Mouse (Mus musculus) forebrain, embryonic 11.5 days (tissue): ENCODE data around the gene Crocc2. TPM values are rescaled to one million over a fixed set of nuclear protein-coding genes. Genes with fewer than 3 reads are reported as not detected.

ENCODE experiments used
- ATAC-seq: fragments of 200-750 bp; cut with Nextera tagmentation; replicated peaks from 2 replicates; pipeline ENCODE4 v1.8.0; 2017; ENCODE audit warnings: moderate TSS enrichment; ENCODE audit not compliant: low FRiP score
- DNase-seq: peaks from one replicate; pipeline ENCODE4 v3.0.0-alpha.2; 2017; ENCODE audit warnings: low spot score
- H3K27ac ChIP-seq: fragments of 300-500 bp; sonication (generic); 2 replicates; pipeline ENCODE4 v1.5.1; 2014; ENCODE audit warnings: low read depth, low read length
- H3K27me3 ChIP-seq: fragments of 300-500 bp; sonication (generic); 2 replicates; pipeline ENCODE4 v1.6.1; 2014; ENCODE audit warnings: mild to moderate bottlenecking, low read length, mixed read lengths; ENCODE audit not compliant: control insufficient read depth, insufficient read depth
- H3K36me3 ChIP-seq: fragments of 300-500 bp; sonication (generic); 2 replicates; pipeline ENCODE4 v1.6.1; 2014; ENCODE audit warnings: mild to moderate bottlenecking, low read length, moderate library complexity, mixed read lengths; ENCODE audit not compliant: control insufficient read depth, insufficient read depth
- H3K4me1 ChIP-seq: fragments of 300-500 bp; sonication (generic); replicated peaks from 2 replicates; pipeline ENCODE4 v1.6.1; 2014; ENCODE audit warnings: low read length, mixed read lengths; ENCODE audit not compliant: control insufficient read depth, insufficient read depth
- H3K4me2 ChIP-seq: fragments of 300-500 bp; sonication (generic); 2 replicates; pipeline ENCODE4 v1.6.1; 2014; ENCODE audit warnings: low read depth, mild to moderate bottlenecking, low read length, moderate library complexity, mixed read lengths; ENCODE audit not compliant: severe bottlenecking
- H3K4me3 ChIP-seq: fragments of 300-500 bp; sonication (generic); 2 replicates; pipeline ENCODE4 v1.5.1; 2014; ENCODE audit warnings: low read depth, low read length
- H3K9ac ChIP-seq: fragments of 300-500 bp; sonication (generic); 2 replicates; pipeline ENCODE4 v1.6.1; 2014; ENCODE audit warnings: low read length
- H3K9me3 ChIP-seq: fragments of 300-500 bp; sonication (generic); 2 replicates; pipeline ENCODE4 v1.6.1; 2016; ENCODE audit warnings: low read length, mixed read lengths; ENCODE audit not compliant: control insufficient read depth
- WGBS: fragments of 180-500 bp; shearing (Covaris S2); extraction: QIAGEN DNeasy Blood & Tissue Kit; methylation state at CpG from one replicate; pipeline ENCODE4 v1.1.7; 2014; 5-methylcytosine and 5-hydroxymethylcytosine counted together
- polyA plus RNA-seq: library from polyadenylated mRNA; unstranded; fragments of >200 nt; fragmentation: Nextera tagmentation; extraction: Ambion mirVana; gene quantifications from 2 replicates; pipeline ENCODE4 v1.2.1, GENCODE M21; 2014

Crocc2 gene
- polyA plus RNA-seq, 1 experiment from 2014 or later, result 0.07 TPM

DNA sequence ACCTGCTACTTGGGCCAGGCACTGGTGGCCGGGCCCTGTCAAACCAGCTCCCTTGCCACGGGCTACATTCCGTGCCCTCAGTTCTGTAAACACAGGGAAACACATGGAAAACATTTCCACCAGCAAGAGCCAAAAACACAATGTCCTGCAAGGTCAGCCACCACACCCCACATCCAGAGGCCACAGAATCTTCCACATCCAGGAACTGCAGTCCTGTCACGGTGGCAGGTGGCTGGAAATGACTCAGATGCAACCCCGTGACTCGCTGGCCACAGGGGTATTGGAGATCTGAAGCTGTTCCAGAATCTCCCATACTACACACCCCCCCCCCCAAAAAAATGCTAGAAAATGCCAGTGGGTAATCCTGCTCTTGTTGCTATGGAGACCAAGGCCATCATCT, 60.7 kb downstream of the Crocc2 start:
- Histone ChIP-seq H3K9ac (no peak overlapping the region), H3K9me3 (no peaks in the 10 kb centered on the region), H3K36me3 (no peaks in the 10 kb centered on the region), H3K4me2 (no peak overlapping the region), H3K27me3 (no peaks in the 10 kb centered on the region; the same call in 1 of the 2 replicates), H3K4me3 (no peak overlapping the region), H3K4me1 (no peaks in the 10 kb centered on the region), H3K27ac (no peak overlapping the region)
- whole genome bisulfite sequencing, result 87% methylated on average over 6 of the region's 6 CpGs
- DNase-seq, result no peak
- no peak for ATAC-seq

DNA sequence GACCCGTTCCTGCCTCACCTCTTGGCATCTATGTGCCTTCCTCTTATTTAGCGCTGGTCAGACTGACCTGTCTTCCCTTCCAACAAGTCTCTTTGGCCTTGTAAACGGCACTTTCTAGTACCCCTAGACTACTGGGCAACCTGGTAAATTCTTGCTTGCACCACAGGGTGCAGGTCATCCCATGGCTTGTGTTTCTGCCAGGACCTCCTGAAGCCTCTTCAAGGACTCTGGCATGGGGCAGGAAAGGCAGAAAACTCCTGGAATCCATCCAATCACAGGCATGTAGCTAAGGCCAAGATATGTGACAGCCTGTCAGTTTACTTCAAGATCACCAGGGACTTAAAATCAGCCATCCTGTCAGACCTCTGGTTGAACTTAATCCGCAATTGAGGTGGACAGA, 61.1 kb downstream of the Crocc2 start:
- Histone ChIP-seq H3K27me3 (no peaks in the 10 kb centered on the region; the same call in 1 of the 2 replicates), H3K9me3 (no peaks in the 10 kb centered on the region), H3K9ac (no peak overlapping the region), H3K36me3 (no peaks in the 10 kb centered on the region), H3K4me2 (no peak overlapping the region), H3K4me3 (no peak overlapping the region), H3K27ac (no peak overlapping the region), H3K4me1 (no peaks in the 10 kb centered on the region)
- 88% methylated on average over 4 of the region's 4 CpGs for WGBS
- DNase-seq (no peak), ATAC-seq (no peak)

DNA sequence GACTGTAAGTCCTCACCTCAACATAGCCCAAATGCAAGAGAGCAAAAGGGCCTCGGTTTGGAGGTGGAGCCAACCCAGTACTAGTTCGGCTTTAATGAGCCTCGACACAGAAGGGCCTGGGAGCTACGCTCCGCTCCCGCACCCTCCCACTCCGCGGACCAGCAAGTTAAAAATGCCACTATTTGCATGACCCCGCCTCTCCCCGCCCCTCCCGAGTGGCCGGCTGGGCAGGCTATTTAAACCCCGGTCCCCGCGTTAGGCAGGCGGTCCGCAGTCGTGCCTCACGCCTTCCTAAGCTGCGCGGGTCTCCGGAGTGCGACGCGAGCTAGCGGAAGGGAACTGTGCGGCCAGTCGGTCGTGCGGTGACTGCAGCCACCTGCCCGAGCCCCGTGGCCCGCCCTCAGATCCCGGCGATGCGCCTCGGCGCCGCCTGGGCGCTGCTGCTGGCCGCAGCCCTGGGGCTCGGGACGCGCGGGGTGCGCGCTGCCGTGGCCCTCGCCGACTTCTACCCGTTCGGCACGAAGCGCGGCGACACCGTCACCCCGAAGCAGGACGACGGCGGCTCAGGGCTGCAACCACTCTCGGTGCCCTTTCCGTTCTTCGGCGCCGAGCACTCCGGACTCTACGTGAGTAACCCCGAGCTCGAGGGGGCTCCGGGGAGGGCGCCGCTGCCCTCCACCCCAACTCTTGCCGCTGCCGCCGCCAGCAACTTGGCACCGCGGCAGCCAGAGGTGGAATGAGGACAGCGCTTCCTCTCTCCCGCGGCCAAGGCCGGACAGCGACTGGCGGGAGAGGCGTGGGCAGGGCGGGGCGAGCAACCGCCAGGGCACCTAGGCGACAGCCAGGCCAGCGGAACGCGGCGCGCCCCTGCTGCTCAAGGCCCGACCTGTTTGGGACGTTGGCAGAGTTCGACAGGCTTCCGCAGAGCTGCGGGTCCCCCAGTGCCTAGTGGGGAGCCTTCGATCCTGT, 67.3 kb downstream of the Crocc2 start, which contains the start of gene Sned1:
Gene Sned1 (plus strand): TSS at position 266 of the 969 bp plus-strand sequence.
- H3K9ac ChIP-seq, result peak within 1 kb of the TSS; percentile 55
- H3K4me1 ChIP-seq, result peaks cover 11% of the 10 kb centered on the region; the same call in 1 of the 2 replicates
- ATAC-seq (peak; percentile 86), DNase-seq (peak; percentile 89)
- H3K9me3 ChIP-seq, result no peaks in the 10 kb centered on the region
- under 1% methylated on average over 92 of the region's 100 CpGs for WGBS
- H3K36me3 ChIP-seq, result no peaks in the 10 kb centered on the region
- peaks cover 21% of the 10 kb centered on the region for H3K27me3 ChIP-seq
- H3K4me3 ChIP-seq, result peak within 1 kb of the TSS; percentile 47
- no peak within 1 kb of the TSS for H3K27ac ChIP-seq
- H3K4me2 ChIP-seq, result peak within 1 kb of the TSS; percentile 100

DNA sequence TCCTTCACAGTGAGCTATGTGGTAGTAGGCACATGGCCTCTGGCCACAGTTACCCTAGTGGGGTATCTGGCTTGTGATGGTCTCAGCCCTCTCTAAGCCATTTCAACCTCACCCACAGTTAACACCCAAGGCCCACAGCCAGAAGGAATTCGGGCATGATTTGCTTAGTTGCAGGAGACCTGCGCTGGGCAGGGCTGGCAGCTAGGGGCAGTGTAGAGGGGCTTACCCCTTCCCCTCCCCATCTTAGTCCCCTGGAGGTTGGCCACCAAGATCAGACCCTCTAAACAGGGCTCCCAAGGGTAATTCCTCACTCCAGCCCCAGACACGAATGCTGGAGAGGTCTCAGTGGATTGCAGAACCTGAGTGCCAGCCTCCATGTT, 68.0 kb downstream of the Crocc2 start:
- Histone ChIP-seq H3K4me1 (peaks cover 11% of the 10 kb centered on the region; the same call in 1 of the 2 replicates), H3K36me3 (no peaks in the 10 kb centered on the region), H3K27ac (no peak overlapping the region), H3K9me3 (no peaks in the 10 kb centered on the region), H3K4me3 (peak overlapping the region; percentile 47), H3K27me3 (peaks cover 21% of the 10 kb centered on the region), H3K4me2 (peak overlapping the region; percentile 100), H3K9ac (no peak overlapping the region; the same call in 1 of the 2 replicates)
- WGBS, result 7% methylated on average over 3 of the region's 3 CpGs
- DNase-seq, result peak; percentile 61
- peak; percentile 35; the same call in 1 of the 2 replicates for ATAC-seq

DNA sequence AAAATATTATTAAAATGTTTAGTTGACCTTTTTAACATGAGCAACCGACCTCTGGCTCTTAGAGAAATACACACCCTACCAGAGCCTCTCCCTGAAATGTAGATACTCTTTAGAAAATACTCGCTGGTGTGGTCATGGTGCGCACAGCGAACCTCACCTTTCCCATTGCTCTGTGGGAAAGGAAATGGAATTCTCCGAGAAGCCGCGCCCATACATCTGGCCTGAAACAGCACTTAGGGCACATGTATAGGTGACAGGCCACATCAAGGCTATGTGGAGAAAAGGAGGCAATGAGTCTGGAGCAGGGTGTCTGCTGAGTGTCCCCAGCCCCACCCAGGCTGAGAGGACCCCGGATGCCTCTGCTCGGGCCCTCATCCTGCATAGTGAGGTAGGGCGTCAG, 69.2 kb downstream of the Crocc2 start:
- H3K9me3 ChIP-seq, result no peaks in the 10 kb centered on the region
- H3K27me3 ChIP-seq, result peaks cover 21% of the 10 kb centered on the region
- no peak overlapping the region for H3K9ac ChIP-seq
- no peaks in the 10 kb centered on the region for H3K36me3 ChIP-seq
- 91% methylated on average over 10 of the region's 10 CpGs for WGBS
- ATAC-seq (no peak), DNase-seq (no peak)
- no peak overlapping the region for H3K4me3 ChIP-seq
- H3K27ac ChIP-seq, result no peak overlapping the region
- H3K4me2 ChIP-seq, result no peak overlapping the region
- H3K4me1 ChIP-seq, result peaks cover 11% of the 10 kb centered on the region; the same call in 1 of the 2 replicates

DNA sequence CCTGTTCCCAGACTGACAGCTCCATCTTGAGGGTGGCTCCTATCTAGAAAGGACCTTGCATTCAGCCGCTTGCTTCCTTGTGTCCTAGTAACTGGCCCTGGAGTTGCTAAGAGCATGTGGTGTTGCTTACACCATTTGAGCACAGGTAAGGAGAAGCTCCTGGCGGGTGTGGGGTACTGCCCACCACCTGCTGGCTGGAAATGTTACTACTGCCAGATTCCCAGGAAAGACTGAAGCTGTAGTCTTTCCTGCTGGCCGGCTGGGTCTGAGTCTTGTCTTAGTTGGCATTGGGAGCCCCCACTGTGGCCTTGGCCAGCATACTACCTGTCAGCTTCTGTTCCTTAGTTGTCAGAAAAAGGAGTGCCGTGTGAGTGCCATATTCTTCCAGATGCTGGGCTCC, 69.7 kb downstream of the Crocc2 start:
- peaks cover 11% of the 10 kb centered on the region; the same call in 1 of the 2 replicates for H3K4me1 ChIP-seq
- no peak overlapping the region for H3K9ac ChIP-seq
- no peaks in the 10 kb centered on the region for H3K36me3 ChIP-seq
- H3K4me3 ChIP-seq, result no peak overlapping the region
- no peak for ATAC-seq
- peaks cover 21% of the 10 kb centered on the region for H3K27me3 ChIP-seq
- no peak overlapping the region for H3K4me2 ChIP-seq
- DNase-seq, result no peak
- WGBS, result 55% methylated on average over 4 of the region's 4 CpGs
- no peaks in the 10 kb centered on the region for H3K9me3 ChIP-seq
- no peak overlapping the region for H3K27ac ChIP-seq

DNA sequence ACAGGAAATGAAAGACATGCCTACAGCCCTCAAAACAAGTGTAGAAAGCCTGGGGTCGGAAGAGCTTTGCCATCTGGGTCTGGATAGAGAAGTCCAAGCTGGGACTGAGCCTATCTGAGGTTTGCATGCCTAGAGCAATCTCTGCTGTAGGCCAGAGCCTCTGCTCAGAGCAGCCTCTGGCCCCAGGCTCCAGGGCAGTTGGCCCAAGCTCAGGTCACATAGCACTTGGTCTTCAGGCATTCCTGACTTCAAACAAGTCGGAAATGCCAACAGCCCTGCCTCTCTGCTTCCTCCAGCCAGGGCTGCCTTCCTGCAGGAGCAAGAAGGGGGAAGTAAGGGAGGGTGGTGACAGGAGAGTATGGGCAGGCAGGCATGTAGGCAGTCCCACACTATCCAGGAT, 77.4 kb downstream of the Crocc2 start:
- no peak for DNase-seq
- Histone ChIP-seq H3K27ac (no peak overlapping the region), H3K9me3 (no peaks in the 10 kb centered on the region), H3K4me2 (no peak overlapping the region), H3K4me1 (no peaks in the 10 kb centered on the region), H3K36me3 (no peaks in the 10 kb centered on the region), H3K27me3 (no peaks in the 10 kb centered on the region), H3K4me3 (no peak overlapping the region), H3K9ac (no peak overlapping the region)
- 76% methylated on average over 2 of the region's 2 CpGs for WGBS
- ATAC-seq, result no peak

DNA sequence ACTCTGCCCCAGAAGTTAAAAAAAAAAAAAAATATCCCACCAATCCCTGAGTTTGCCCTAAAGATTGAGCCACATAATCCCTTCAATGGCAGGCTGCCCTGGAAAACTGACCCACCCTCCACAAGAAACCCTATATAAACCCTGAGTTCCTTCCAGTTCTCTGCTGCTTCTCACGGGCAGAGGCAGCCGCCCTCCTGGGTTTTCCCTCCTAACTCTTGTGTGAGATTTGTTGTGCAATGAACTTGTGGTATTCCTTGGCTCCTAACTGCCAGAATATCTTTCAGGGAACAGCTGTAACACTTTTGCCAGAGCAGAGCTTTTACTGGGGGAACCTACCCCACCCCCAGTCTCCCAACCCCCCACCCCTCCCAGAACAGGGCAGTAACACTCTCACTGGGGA, 84.1 kb downstream of the Crocc2 start:
- H3K4me3 ChIP-seq, result no peak overlapping the region
- WGBS, result 46% methylated on average over 2 of the region's 2 CpGs
- no peaks in the 10 kb centered on the region for H3K27me3 ChIP-seq
- H3K9me3 ChIP-seq, result no peaks in the 10 kb centered on the region
- no peak overlapping the region for H3K9ac ChIP-seq
- H3K36me3 ChIP-seq, result no peaks in the 10 kb centered on the region
- ATAC-seq, result no peak
- DNase-seq, result no peak
- no peaks in the 10 kb centered on the region for H3K4me1 ChIP-seq
- no peak overlapping the region for H3K27ac ChIP-seq
- H3K4me2 ChIP-seq, result no peak overlapping the region
